Mouse (Mus musculus) erythroblast, embryonic 14.5 days (primary cell): ENCODE results near the gene Rpl34.

Experiments
- GATA1 ChIP-seq: IDR thresholded peaks from 2 replicates; pipeline ENCODE4 v1.6.1; 2012; ENCODE audit warnings: low read length, inconsistent platforms, mixed read lengths
- TAL1 ChIP-seq: IDR thresholded peaks from 3 replicates; pipeline ENCODE4 v1.6.1; 2012; ENCODE audit warnings: low read length, inconsistent platforms, mixed read lengths

DNA sequence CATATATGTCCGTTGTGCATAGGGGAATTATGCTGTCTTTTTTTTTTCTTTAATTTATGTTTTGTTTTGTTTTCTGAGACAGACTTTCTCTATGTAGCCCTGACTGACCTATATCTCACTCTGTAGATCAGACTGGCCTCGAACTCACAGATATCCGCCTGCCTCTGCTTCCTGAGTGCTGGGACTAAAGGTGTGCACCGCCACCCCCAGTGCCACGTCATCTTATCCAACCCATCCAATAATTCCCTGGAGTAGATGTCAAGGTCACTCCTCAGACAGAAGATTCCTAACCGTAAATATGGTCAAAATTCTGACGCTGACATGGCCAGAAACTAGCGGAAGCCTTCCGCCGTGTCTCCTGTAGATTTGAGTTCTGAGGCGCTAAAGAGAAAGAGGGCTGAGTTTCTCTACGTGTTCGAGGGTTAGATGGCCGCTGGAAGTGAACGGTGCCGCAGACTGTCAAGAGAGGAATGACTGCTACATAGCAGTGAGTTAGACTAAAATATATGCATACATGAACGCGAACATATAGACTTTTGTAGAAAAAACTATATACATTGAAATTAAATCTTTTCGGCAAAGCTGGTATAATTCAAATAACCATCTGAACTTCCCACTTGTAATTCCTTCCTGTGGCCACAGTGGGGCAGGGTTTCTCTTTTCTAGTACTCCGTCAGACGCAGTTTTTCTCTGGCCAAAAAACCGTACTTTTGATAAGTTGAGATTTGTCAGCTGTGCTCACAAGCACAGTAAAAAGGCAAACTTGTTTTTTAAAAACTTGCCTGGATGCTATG is 15.2 kb downstream of the Rpl34 start:
- TF ChIP-seq TAL1 = no peak
- TF ChIP-seq GATA1 = no peak
